Mouse (Mus musculus): ENCODE measurements around the gene Ilf3.

DNA sequence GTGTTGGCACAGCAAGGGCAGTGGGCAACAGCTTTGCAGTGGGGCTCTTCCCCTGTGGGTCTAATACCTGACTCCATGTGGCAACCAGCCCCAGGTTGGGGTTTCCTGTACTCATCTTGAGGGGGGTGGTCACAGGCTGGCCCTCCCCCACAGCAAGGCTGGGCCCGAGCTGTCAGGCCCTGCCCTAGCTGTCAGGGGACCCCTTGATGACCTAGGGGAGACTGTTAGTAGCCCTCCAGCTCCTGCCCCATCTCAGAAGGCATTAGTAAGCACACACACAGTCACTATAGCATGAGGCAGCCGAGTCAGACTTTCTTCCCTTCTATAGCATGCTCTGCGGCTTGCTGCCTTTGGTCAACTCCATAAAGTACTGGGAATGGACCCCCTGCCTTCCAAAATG lies 28.0 kb downstream of the Ilf3 start:
- TF ChIP-seq POLR2A (IDR thresholded peaks at IDR 0.05; ENCODE audit: low read depth, low read length) (no peak), CTCF (IDR thresholded peaks at IDR 0.05; ENCODE audit: extremely low read depth, insufficient read length, insufficient replicate concordance, low read depth, low read length) (no peak)
